ENCODE assay signal across 8 mouse cellular contexts in the genomic region with DNA sequence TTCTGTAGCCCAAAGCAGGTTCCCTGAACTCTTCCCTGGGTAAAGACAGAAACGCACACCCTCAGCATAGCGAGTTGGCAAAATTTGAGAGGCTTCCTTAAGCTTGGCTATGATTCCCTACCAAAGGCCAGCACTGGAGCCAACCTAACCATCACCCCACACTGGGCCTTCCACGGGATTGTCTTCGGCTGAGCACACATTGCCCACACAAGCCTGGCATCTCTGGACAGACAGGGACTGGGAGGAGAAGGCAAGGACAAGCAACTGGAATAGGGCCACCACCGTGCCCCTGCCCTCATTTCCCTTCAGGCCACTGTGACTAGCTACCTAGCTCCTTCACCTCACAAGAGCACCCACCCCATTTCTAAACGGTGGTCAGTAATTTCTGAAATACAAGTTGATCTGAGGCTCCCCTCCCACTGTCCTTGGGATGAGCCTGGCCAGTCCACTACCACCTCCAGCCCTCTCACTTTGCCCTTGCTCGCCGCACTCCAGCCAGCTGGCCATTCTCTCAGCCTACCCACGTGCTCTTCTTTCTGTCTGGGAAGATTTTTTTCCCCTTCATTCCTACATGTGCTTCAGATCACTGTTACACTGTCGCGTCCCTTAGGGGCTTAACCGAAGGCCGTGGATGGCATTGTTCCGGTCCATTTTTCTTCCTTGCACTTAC. TPM values are rescaled to one million over a fixed set of nuclear protein-coding genes. Genes with fewer than 3 reads are reported as not detected.
DNase-seq lines count a peak whose midpoint lies in the region; ATAC-seq and TF ChIP-seq lines count a peak whose summit lies in the region.

A gene (minus strand): TSS at position 57 of the 670 bp plus-strand sequence.

- 54% methylated on average over 14 of the region's 14 CpGs for WGBS in lung, postnatal 0 days
- WGBS in forebrain, embryonic 11.5 days: 78% methylated on average over 14 of the region's 14 CpGs
- 73% methylated on average over 14 of the region's 14 CpGs for WGBS in limb, embryonic 12.5 days

- no peak for TF ChIP-seq EP300 in lung, postnatal 0 days (IDR thresholded peaks at IDR 0.05)

- intact Hi-C loops in heart, postnatal 14 days (cut with DNase I): loop anchor here (2.0 kb wide), 2 partner anchors 19 to 55 kb away; no protein-coding TSS in a partner anchor

- H3K36me3 ChIP-seq in lung, postnatal 0 days (ENCODE audit: insufficient read depth, low read length): no peaks in the 10 kb centered on the region
- no peaks in the 10 kb centered on the region for H3K36me3 ChIP-seq in forebrain, embryonic 11.5 days (ENCODE audit: control insufficient read depth, insufficient read depth, low read length)
- H3K36me3 ChIP-seq in limb, embryonic 12.5 days: peaks cover 3% of the 10 kb centered on the region; the same call in 1 of the 2 replicates

- peak within 1 kb of the TSS; percentile 56 for H3K4me3 ChIP-seq in lung, postnatal 0 days (ENCODE audit: low read depth, low read length)
- H3K4me3 ChIP-seq in forebrain, embryonic 11.5 days (ENCODE audit: low read depth, low read length): peak within 1 kb of the TSS; percentile 65
- H3K4me3 ChIP-seq in limb, embryonic 12.5 days (replicated peaks): peak within 1 kb of the TSS; percentile 69

- H3K27me3 ChIP-seq in lung, postnatal 0 days (replicated peaks; ENCODE audit: insufficient read depth, low read length): peaks cover 7% of the 10 kb centered on the region; the same call in 1 of the 2 replicates
- peaks cover 5% of the 10 kb centered on the region; the same call in 1 of the 2 replicates for H3K27me3 ChIP-seq in forebrain, embryonic 11.5 days (ENCODE audit: control insufficient read depth, insufficient read depth, low read length)
- H3K27me3 ChIP-seq in limb, embryonic 12.5 days: peaks cover 56% of the 10 kb centered on the region

- TF ChIP-seq CTCF in lung, postnatal 0 days (IDR thresholded peaks at IDR 0.05): no peak

- no peak for ATAC-seq in lung, postnatal 0 days
- no peak for ATAC-seq in forebrain, embryonic 11.5 days (replicated peaks; ENCODE audit: low FRiP score)
- no peak for ATAC-seq in limb, embryonic 12.5 days (ENCODE audit: insufficient number of reproducible peaks, insufficient read depth, low FRiP score, low TSS enrichment, low read depth)

- DNase-seq in lung, postnatal 0 days (ENCODE audit: low spot score): no peak
- no peak for DNase-seq in lung, postnatal 10 days
- no peak for DNase-seq in forebrain, embryonic 11.5 days (ENCODE audit: low spot score)
- DNase-seq in heart, postnatal 14 days: peak in 1 of 2 experiments; percentile 26
- no peak for DNase-seq in right cerebral cortex, postnatal 4 days
- no peak for DNase-seq in adrenal gland, postnatal 14 days
- DNase-seq in right cerebral cortex, postnatal 14 days: no peak

- H3K4me2 ChIP-seq in lung, postnatal 0 days (replicated peaks; ENCODE audit: low read depth, low read length): peak within 1 kb of the TSS; percentile 90
- peak within 1 kb of the TSS; percentile 86 for H3K4me2 ChIP-seq in forebrain, embryonic 11.5 days (ENCODE audit: low read depth, low read length, severe bottlenecking)
- peak within 1 kb of the TSS; percentile 85 for H3K4me2 ChIP-seq in limb, embryonic 12.5 days

- H3K27ac ChIP-seq in lung, postnatal 0 days (ENCODE audit: low read length): no peak within 1 kb of the TSS
- no peak within 1 kb of the TSS for H3K27ac ChIP-seq in forebrain, embryonic 11.5 days (ENCODE audit: low read depth, low read length)
- H3K27ac ChIP-seq in limb, embryonic 12.5 days: peak within 1 kb of the TSS; percentile 79

- H3K4me1 ChIP-seq in lung, postnatal 0 days (ENCODE audit: insufficient read depth, low read depth, low read length): 0 out of 2 replicates have a peak, but pooled peaks cover 4% of the 10 kb centered on the region
- peaks cover 6% of the 10 kb centered on the region; the same call in 1 of the 2 replicates for H3K4me1 ChIP-seq in forebrain, embryonic 11.5 days (replicated peaks; ENCODE audit: control insufficient read depth, insufficient read depth, low read length)
- H3K4me1 ChIP-seq in limb, embryonic 12.5 days (replicated peaks): peaks cover 14% of the 10 kb centered on the region

- peak within 1 kb of the TSS; percentile 29; the same call in 1 of the 2 replicates for H3K9ac ChIP-seq in lung, postnatal 0 days (replicated peaks; ENCODE audit: low read depth)
- peak within 1 kb of the TSS; percentile 75 for H3K9ac ChIP-seq in forebrain, embryonic 11.5 days (ENCODE audit: low read length)
- peak within 1 kb of the TSS; percentile 79 for H3K9ac ChIP-seq in limb, embryonic 12.5 days (replicated peaks)

- no peaks in the 10 kb centered on the region for H3K9me3 ChIP-seq in lung, postnatal 0 days (ENCODE audit: low read length)
- no peaks in the 10 kb centered on the region for H3K9me3 ChIP-seq in forebrain, embryonic 11.5 days (ENCODE audit: control insufficient read depth, low read length)
- H3K9me3 ChIP-seq in limb, embryonic 12.5 days: peaks cover 8% of the 10 kb centered on the region; the same call in 1 of the 2 replicates

RNA-seq across cellular contexts. Expression of the gene that starts here (rescaled TPM):
- polyA plus RNA-seq in lung, postnatal 0 days (2015; fragmentation: Nextera tagmentation; extraction: Ambion mirVana): 16.8 and 18.6 TPM in 2 replicates
- polyA plus RNA-seq in forebrain, embryonic 11.5 days (2014; fragmentation: Nextera tagmentation; extraction: Ambion mirVana): 29.7 and 30.1 TPM in 2 replicates
- 10 to 100 TPM; 69.7 to 70.8 TPM for total RNA-seq in heart, postnatal 14 days (2021)
- polyA plus RNA-seq in limb, embryonic 12.5 days (2016; fragmentation: Nextera tagmentation; extraction: Ambion mirVana): 42.5 and 46.7 TPM in 2 replicates
- total RNA-seq in adrenal gland, postnatal 14 days (2021): 2.5 and 3.8 TPM in 2 replicates

Comparison
In these comparisons a context has a peak if more than half of its experiments do, and no peak if none do; other contexts are left out.
1. RNA of the gene that starts here (total RNA-seq): 69.7 to 70.8 TPM in heart, postnatal 14 days; 2.5 to 3.8 TPM in adrenal gland, postnatal 14 days; every median in the first group is over 10 times any median in the second.
2. H3K9ac ChIP-seq: peak in every context shown above with its lines; median percentile 79 in limb, embryonic 12.5 days; 75 in forebrain, embryonic 11.5 days; 29 in lung, postnatal 0 days.
3. Peak in every context shown above with its lines, with median percentiles within 50 percentile points of each other: H3K4me2 ChIP-seq and H3K4me3 ChIP-seq.